Mouse (Mus musculus): ENCODE data around the gene Aga. TPM values are rescaled to one million over a fixed set of nuclear protein-coding genes. Genes with fewer than 3 reads are reported as not detected.

The Aga gene
- polyA plus RNA-seq (2012; rRNA removed) = 9.0 and 10.2 TPM in 2 replicates

GRCm38 (mm10) chr8:53511551-53512127 lies at the start of gene Aga:
TSS of gene Aga (plus strand) at chr8:53511727.

Other genes starting within 250 kb of the Aga start
- 36.4 and 45.5 TPM in 2 replicates for gene Neil3, start 127.3 kb downstream of the Aga start, polyA plus RNA-seq (2012; rRNA removed)

Data from central nervous system, embryonic 11.5 days (tissue).